Mouse (Mus musculus) small intestine, adult 10 weeks (tissue): ENCODE measurements around the gene Mtfr2. TPM values are rescaled to one million over a fixed set of nuclear protein-coding genes. Genes with fewer than 3 reads are reported as not detected.

Experiments used
- polyA plus RNA-seq: library from polyadenylated mRNA; stranded (reverse); fragments of 350-450 nt; fragmentation: Illumina TruSeq; extraction: RNeasy Lipid Tissue Mini Kit (QIAGEN cat#74804); gene quantifications from one replicate; pipeline ENCODE4 v1.2.3, GENCODE M21; 2014; ENCODE audit warnings: low replicate concordance

Gene Mtfr2
- polyA plus RNA-seq, result 4.9 TPM

GRCm38 (mm10) chr10:20347285-20348214 lies at the start of gene Mtfr2:
Gene Mtfr2, plus strand, starts transcription at chr10:20347770.

GRCm38 (mm10) chr10:20311918-20312735 lies 35.4 kb upstream of the Mtfr2 start, which contains the start of gene Bclaf1:
Gene Bclaf1, plus strand, starts transcription at chr10:20312469.

Other genes with a start within 250 kb of the Mtfr2 start
- 85.5 TPM for gene Map7, start 199.3 kb upstream of the Mtfr2 start, polyA plus RNA-seq
- 167 TPM for gene Bclaf1, start 35.3 kb upstream of the Mtfr2 start, polyA plus RNA-seq